Mouse (Mus musculus): ENCODE measurements around the gene Ccdc142. TPM values are rescaled to one million over a fixed set of nuclear protein-coding genes. Genes with fewer than 3 reads are reported as not detected.

Ccdc142 gene
- polyA plus RNA-seq (2014; fragmentation: Nextera tagmentation; extraction: Ambion mirVana), result 0.83 and 1.00 TPM in 2 replicates

- under 1% methylated on average over 25 of the region's 25 CpGs for WGBS
- peak; percentile 87 for ATAC-seq (ENCODE audit: low FRiP score)
Measured at GRCm38 (mm10) chr6:83101316-83101687, at the start of gene Ccdc142, which contains the start of gene Gm42688. Gene Ccdc142, plus strand, starts transcription at chr6:83101601. Gene Gm42688, plus strand, starts transcription at chr6:83101617.

DNA sequence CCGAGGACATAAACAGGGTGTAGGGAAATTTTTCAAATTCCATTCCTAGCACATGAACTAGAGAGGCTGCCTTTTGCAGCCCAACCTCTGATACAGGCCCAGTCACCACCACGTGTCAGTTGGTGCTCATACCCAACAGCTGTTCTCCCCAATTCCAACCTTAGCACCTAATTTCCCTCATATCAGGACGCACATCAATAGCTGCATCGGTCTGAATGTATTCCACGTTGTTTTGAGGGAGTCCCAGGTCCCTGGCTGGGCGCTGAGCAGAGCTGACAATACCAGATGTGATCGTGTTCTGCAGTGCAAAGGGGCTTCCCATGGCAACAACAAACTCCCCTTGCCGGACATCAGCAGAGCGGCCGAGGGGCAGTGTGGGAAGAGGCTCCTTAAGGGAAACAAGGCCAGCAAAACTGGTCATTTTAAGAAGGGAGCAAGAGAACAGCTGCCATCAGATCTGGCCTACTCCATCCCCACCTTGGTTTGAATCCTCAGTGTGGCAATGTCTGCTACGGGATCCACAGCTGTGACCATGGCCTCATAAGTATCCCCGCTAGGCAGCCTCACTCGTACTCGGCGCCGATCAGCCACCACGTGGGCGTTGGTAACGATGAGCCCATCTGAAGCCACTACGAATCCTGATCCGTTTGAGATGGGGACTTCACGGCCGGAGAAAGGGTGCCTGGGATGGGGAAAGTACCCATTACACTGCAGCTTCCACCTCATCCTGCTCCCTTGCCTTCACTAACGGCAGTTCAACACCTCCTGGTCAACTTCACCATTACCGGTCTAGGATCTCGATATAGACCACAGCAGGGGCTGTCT is 48.1 kb upstream of the Ccdc142 start:
- 3% methylated on average over 26 of the region's 26 CpGs for WGBS
- Histone ChIP-seq H3K4me3 (ENCODE audit: low read depth, low read length) (peak overlapping the region; percentile 97), H3K4me2 (peak overlapping the region; percentile 97), H3K4me1 (ENCODE audit: control insufficient read depth, insufficient read depth, low read length) (peaks cover 21% of the 10 kb centered on the region), H3K27me3 (ENCODE audit: control insufficient read depth, insufficient read depth, low read length) (no peaks in the 10 kb centered on the region), H3K27ac (ENCODE audit: low read depth, low read length) (peak overlapping the region; percentile 27), H3K9ac (ENCODE audit: low read length) (peak overlapping the region; percentile 93), H3K9me3 (ENCODE audit: control insufficient read depth, low read length) (no peaks in the 10 kb centered on the region), H3K36me3 (ENCODE audit: control insufficient read depth, insufficient read depth, low read length) (peaks cover 5% of the 10 kb centered on the region; the same call in 1 of the 2 replicates)
- ATAC-seq (ENCODE audit: low FRiP score), result 0 out of 2 replicates have a peak, but pooled peaks have one; percentile 2
- DNase-seq (ENCODE audit: low spot score, missing footprints), result peak; percentile 94

More at GRCm38 (mm10) chr6:83101316-83101687, at the start of gene Ccdc142, which contains the start of gene Gm42688:
- peaks cover 13% of the 10 kb centered on the region for H3K4me1 ChIP-seq (ENCODE audit: control insufficient read depth, insufficient read depth, low read length)
- H3K27ac ChIP-seq (ENCODE audit: low read depth, low read length), result peak within 1 kb of the TSS; percentile 58
- no peaks in the 10 kb centered on the region for H3K36me3 ChIP-seq (ENCODE audit: control insufficient read depth, insufficient read depth, low read length)
- peak within 1 kb of the TSS; percentile 99 for H3K4me2 ChIP-seq
- H3K27me3 ChIP-seq (ENCODE audit: control insufficient read depth, insufficient read depth, low read length), result peaks cover 9% of the 10 kb centered on the region; the same call in 1 of the 2 replicates
- H3K9me3 ChIP-seq (ENCODE audit: control insufficient read depth, low read length), result no peaks in the 10 kb centered on the region
- peak; percentile 96 for DNase-seq (ENCODE audit: low spot score, missing footprints)
- peak within 1 kb of the TSS; percentile 72 for H3K4me3 ChIP-seq (ENCODE audit: low read depth, low read length)
- peak within 1 kb of the TSS; percentile 75 for H3K9ac ChIP-seq (ENCODE audit: low read length)

- H3K27me3 ChIP-seq (ENCODE audit: control insufficient read depth, insufficient read depth, low read length), result no peaks in the 10 kb centered on the region
- peak within 1 kb of the TSS; percentile 97 for H3K4me2 ChIP-seq
- under 1% methylated on average over 57 of the region's 64 CpGs for WGBS
- H3K9ac ChIP-seq (ENCODE audit: low read length), result peak within 1 kb of the TSS; percentile 93
- peak within 1 kb of the TSS; percentile 80 for H3K27ac ChIP-seq (ENCODE audit: low read depth, low read length)
- peaks cover 5% of the 10 kb centered on the region; the same call in 1 of the 2 replicates for H3K36me3 ChIP-seq (ENCODE audit: control insufficient read depth, insufficient read depth, low read length)
- no peaks in the 10 kb centered on the region for H3K9me3 ChIP-seq (ENCODE audit: control insufficient read depth, low read length)
- DNase-seq (ENCODE audit: low spot score, missing footprints) (peak; percentile 100), ATAC-seq (ENCODE audit: low FRiP score) (peak; percentile 96)
- H3K4me3 ChIP-seq (ENCODE audit: low read depth, low read length), result peak within 1 kb of the TSS; percentile 97
- H3K4me1 ChIP-seq (ENCODE audit: control insufficient read depth, insufficient read depth, low read length), result peaks cover 21% of the 10 kb centered on the region
Measured at GRCm38 (mm10) chr6:83054074-83054851, 47.1 kb upstream of the Ccdc142 start, which contains the start of gene Aup1. Gene Aup1, plus strand, starts transcription at chr6:83054521.

GRCm38 (mm10) chr6:83054871-83055431 is 46.5 kb upstream of the Ccdc142 start, which contains the start of gene Htra2:
Gene Htra2, minus strand, starts transcription at chr6:83055273.
- Histone ChIP-seq H3K36me3 (ENCODE audit: control insufficient read depth, insufficient read depth, low read length) (peaks cover 5% of the 10 kb centered on the region; the same call in 1 of the 2 replicates), H3K4me1 (ENCODE audit: control insufficient read depth, insufficient read depth, low read length) (peaks cover 21% of the 10 kb centered on the region), H3K4me3 (ENCODE audit: low read depth, low read length) (peak within 1 kb of the TSS; percentile 97), H3K27me3 (ENCODE audit: control insufficient read depth, insufficient read depth, low read length) (no peaks in the 10 kb centered on the region), H3K9ac (ENCODE audit: low read length) (peak within 1 kb of the TSS; percentile 93), H3K4me2 (peak within 1 kb of the TSS; percentile 97), H3K9me3 (ENCODE audit: control insufficient read depth, low read length) (no peaks in the 10 kb centered on the region), H3K27ac (ENCODE audit: low read depth, low read length) (peak within 1 kb of the TSS; percentile 80)
- WGBS, result under 1% methylated on average over 49 of the region's 50 CpGs
- no peak for DNase-seq (ENCODE audit: low spot score, missing footprints)
- peak; percentile 8; the same call in 1 of the 2 replicates for ATAC-seq (ENCODE audit: low FRiP score)

DNA sequence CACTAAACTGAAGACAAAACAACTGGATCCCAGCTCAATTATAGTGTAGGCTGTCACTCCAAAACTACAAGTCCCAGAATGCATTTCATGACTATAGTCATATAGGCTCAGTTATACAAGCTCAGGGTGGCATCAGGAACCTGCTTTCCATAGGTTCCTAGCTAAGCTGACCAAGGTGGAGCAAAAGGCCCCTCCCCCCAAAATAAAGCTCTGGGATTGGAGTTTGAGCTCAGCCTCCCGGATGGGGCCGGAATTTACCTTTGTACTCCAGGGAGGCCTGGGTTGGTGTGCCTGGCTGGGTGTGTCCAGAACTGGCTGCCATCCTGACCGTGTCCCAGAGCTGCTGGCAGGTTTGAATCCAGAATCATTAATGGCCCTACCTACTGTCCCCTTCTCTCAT is 43.6 kb upstream of the Ccdc142 start, which contains the start of gene Dqx1:
TSS of gene Dqx1 (plus strand) at position 55 of the 400 bp plus-strand sequence.
- DNase-seq (ENCODE audit: low spot score, missing footprints) (no peak), ATAC-seq (ENCODE audit: low FRiP score) (no peak)
- H3K4me3 ChIP-seq (ENCODE audit: low read depth, low read length), result no peak within 1 kb of the TSS
- peaks cover 5% of the 10 kb centered on the region; the same call in 1 of the 2 replicates for H3K36me3 ChIP-seq (ENCODE audit: control insufficient read depth, insufficient read depth, low read length)
- no peak within 1 kb of the TSS for H3K9ac ChIP-seq (ENCODE audit: low read length)
- no peak within 1 kb of the TSS for H3K27ac ChIP-seq (ENCODE audit: low read depth, low read length)
- H3K4me1 ChIP-seq (ENCODE audit: control insufficient read depth, insufficient read depth, low read length), result peaks cover 16% of the 10 kb centered on the region
- 0 out of 2 replicates have a peak, but pooled peaks cover 7% of the 10 kb centered on the region for H3K27me3 ChIP-seq (ENCODE audit: control insufficient read depth, insufficient read depth, low read length)
- H3K4me2 ChIP-seq, result no peak within 1 kb of the TSS
- H3K9me3 ChIP-seq (ENCODE audit: control insufficient read depth, low read length), result no peaks in the 10 kb centered on the region
- WGBS, result 53% methylated on average over 3 of the region's 3 CpGs

- Histone ChIP-seq H3K9ac (ENCODE audit: low read length) (no peak overlapping the region), H3K4me1 (ENCODE audit: control insufficient read depth, insufficient read depth, low read length) (peaks cover 8% of the 10 kb centered on the region), H3K4me3 (ENCODE audit: low read depth, low read length) (no peak overlapping the region), H3K4me2 (no peak overlapping the region), H3K27ac (ENCODE audit: low read depth, low read length) (no peak overlapping the region), H3K36me3 (ENCODE audit: control insufficient read depth, insufficient read depth, low read length) (peaks cover 5% of the 10 kb centered on the region; the same call in 1 of the 2 replicates), H3K27me3 (ENCODE audit: control insufficient read depth, insufficient read depth, low read length) (peaks cover 14% of the 10 kb centered on the region), H3K9me3 (ENCODE audit: control insufficient read depth, low read length) (no peaks in the 10 kb centered on the region)
- WGBS, result 73% methylated on average over 2 of the region's 2 CpGs
- DNase-seq (ENCODE audit: low spot score, missing footprints), result no peak
- no peak for ATAC-seq (ENCODE audit: low FRiP score)
Measured at GRCm38 (mm10) chr6:83058725-83059124, 42.7 kb upstream of the Ccdc142 start.

DNA sequence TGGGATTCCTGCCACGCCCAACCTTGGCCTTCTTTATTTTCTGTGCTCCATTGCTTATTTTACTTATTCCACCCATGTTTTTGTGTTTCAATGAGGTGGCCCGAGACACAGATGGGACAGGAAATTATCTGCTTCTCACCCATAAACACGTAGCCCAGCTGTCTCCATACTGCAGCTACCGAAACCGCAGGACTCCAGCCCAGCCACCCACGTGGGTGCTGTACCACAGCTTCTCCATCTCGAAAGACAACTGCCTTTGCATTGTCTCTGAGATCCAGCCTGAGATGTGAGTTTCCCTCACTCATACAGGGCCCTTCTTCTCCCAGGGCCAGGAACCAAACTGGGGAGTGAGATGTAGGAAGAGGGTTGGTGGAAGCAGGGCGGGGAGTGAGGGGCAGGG is 35.4 kb upstream of the Ccdc142 start:
- Histone ChIP-seq H3K27me3 (ENCODE audit: control insufficient read depth, insufficient read depth, low read length) (peaks cover 84% of the 10 kb centered on the region), H3K4me1 (ENCODE audit: control insufficient read depth, insufficient read depth, low read length) (peaks cover 10% of the 10 kb centered on the region; the same call in 1 of the 2 replicates), H3K36me3 (ENCODE audit: control insufficient read depth, insufficient read depth, low read length) (no peaks in the 10 kb centered on the region), H3K4me2 (no peak overlapping the region), H3K4me3 (ENCODE audit: low read depth, low read length) (no peak overlapping the region), H3K9me3 (ENCODE audit: control insufficient read depth, low read length) (no peaks in the 10 kb centered on the region), H3K9ac (ENCODE audit: low read length) (no peak overlapping the region), H3K27ac (ENCODE audit: low read depth, low read length) (no peak overlapping the region)
- WGBS, result 33% methylated on average over 8 of the region's 8 CpGs
- DNase-seq (ENCODE audit: low spot score, missing footprints), result no peak
- no peak for ATAC-seq (ENCODE audit: low FRiP score)

- Histone ChIP-seq H3K4me3 (ENCODE audit: low read depth, low read length) (no peak overlapping the region), H3K27me3 (ENCODE audit: control insufficient read depth, insufficient read depth, low read length) (peaks cover 89% of the 10 kb centered on the region), H3K4me1 (ENCODE audit: control insufficient read depth, insufficient read depth, low read length) (peaks cover 14% of the 10 kb centered on the region), H3K9ac (ENCODE audit: low read length) (no peak overlapping the region), H3K4me2 (no peak overlapping the region), H3K27ac (ENCODE audit: low read depth, low read length) (no peak overlapping the region), H3K36me3 (ENCODE audit: control insufficient read depth, insufficient read depth, low read length) (no peaks in the 10 kb centered on the region), H3K9me3 (ENCODE audit: control insufficient read depth, low read length) (no peaks in the 10 kb centered on the region)
- DNase-seq (ENCODE audit: low spot score, missing footprints), result no peak
- WGBS, result 21% methylated on average over 6 of the region's 6 CpGs
- no peak for ATAC-seq (ENCODE audit: low FRiP score)
Measured at GRCm38 (mm10) chr6:83066441-83066840, 35.0 kb upstream of the Ccdc142 start.

Data from midbrain, embryonic 11.5 days (tissue).